Mouse (Mus musculus) spleen, adult 12 weeks (tissue): ENCODE data around the gene Sox14.

Experiments used
- DNase-seq: peaks from one replicate; pipeline ENCODE4 v3.0.0; 2022; ENCODE audit warnings: low spot score

Sox14 gene

GRCm38 (mm10) chr9:99875618-99876372, at the start of gene Sox14:
TSS of gene Sox14 (minus strand) at chr9:99876170.
- no peak for DNase-seq

- no peak for DNase-seq
Measured at GRCm38 (mm10) chr9:99879311-99879710, 3.3 kb upstream of the Sox14 start.

GRCm38 (mm10) chr9:99878588-99878987, 2.6 kb upstream of the Sox14 start:
- no peak for DNase-seq

GRCm38 (mm10) chr9:99877056-99877546, 1.1 kb upstream of the Sox14 start:
- DNase-seq: no peak

- DNase-seq: no peak
Measured at GRCm38 (mm10) chr9:99876373-99877055, 544 bp upstream of the Sox14 start.

GRCm38 (mm10) chr9:99874735-99875617, 994 bp downstream of the Sox14 start:
- no peak for DNase-seq

- DNase-seq: no peak
Measured at GRCm38 (mm10) chr9:99873721-99874120, 2.2 kb downstream of the Sox14 start.

GRCm38 (mm10) chr9:99873116-99873620, 2.8 kb downstream of the Sox14 start:
- DNase-seq: no peak

- DNase-seq: no peak
Measured at GRCm38 (mm10) chr9:99872204-99873115, 3.5 kb downstream of the Sox14 start.

GRCm38 (mm10) chr9:99871556-99872203, 4.3 kb downstream of the Sox14 start:
- DNase-seq: no peak

- DNase-seq: no peak
Measured at GRCm38 (mm10) chr9:99870780-99871555, 5.0 kb downstream of the Sox14 start.

GRCm38 (mm10) chr9:99869936-99870779, 5.8 kb downstream of the Sox14 start:
- DNase-seq: no peak

GRCm38 (mm10) chr9:99869275-99869674, 6.7 kb downstream of the Sox14 start:
- no peak for DNase-seq

GRCm38 (mm10) chr9:99868606-99869005, 7.4 kb downstream of the Sox14 start:
- DNase-seq: no peak

- no peak for DNase-seq
Measured at GRCm38 (mm10) chr9:99868054-99868453, 7.9 kb downstream of the Sox14 start.

GRCm38 (mm10) chr9:99862936-99863335, 13.0 kb downstream of the Sox14 start:
- no peak for DNase-seq

GRCm38 (mm10) chr9:99854486-99854885, 21.5 kb downstream of the Sox14 start:
- no peak for DNase-seq

GRCm38 (mm10) chr9:99853356-99853755, 22.6 kb downstream of the Sox14 start:
- no peak for DNase-seq

GRCm38 (mm10) chr9:99850354-99850753, 25.6 kb downstream of the Sox14 start:
- DNase-seq: no peak
